Mouse (Mus musculus) common myeloid progenitor, adult 5-6 weeks (primary cell): ENCODE measurements at regions not wholly inside any gene's neighbourhood (a gene's known extent, or its start where the extent isn't known, plus 50 kb on each side); places are given as distances from the start of the nearest gene placed in this dataset.

Source experiments
- ATAC-seq: replicated peaks from 2 replicates; pipeline ENCODE4 v1.8.0; 2016; ENCODE audit warnings: low read depth, mild to moderate bottlenecking, moderate TSS enrichment, inconsistent platforms; ENCODE audit not compliant: poor library complexity, severe bottlenecking

DNA sequence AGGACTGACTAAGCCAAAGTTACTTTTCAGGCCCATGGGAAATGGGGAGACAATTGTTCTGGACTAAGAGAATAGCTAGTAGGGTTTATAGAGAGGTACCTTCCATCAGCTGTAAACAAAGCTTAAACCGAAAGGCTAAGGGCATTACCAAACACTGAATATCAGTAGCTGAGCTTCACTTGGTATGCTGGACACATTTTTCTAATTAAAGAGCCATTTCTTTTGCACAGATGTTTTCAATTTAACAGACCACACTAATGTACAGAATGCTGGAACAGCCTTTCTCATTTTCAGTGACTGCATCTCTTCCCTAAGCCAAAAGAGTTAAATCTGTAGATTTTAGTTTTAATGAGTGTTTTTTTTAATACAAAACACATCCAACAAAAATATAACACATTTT is 593.8 kb upstream of the Akr1e1 start:
- no peak for ATAC-seq

DNA sequence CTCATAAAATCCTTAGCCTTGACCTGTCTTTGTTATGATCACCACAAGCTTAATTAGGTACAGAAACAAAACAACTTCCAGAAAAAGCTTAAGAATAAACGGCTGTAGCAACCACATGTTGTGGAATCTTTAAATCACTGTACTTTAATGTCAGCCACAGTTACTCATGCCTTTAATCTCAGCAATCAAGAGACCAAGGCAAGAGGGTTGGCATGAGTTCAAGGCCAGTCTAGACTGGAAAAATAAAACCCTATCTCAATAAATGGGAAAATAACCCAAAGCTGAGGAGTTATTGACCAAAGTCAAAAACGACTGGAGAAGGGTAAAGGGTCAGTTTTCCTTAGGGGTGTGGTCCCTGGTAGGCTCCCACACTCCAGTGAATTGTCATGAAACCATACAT is 595.2 kb upstream of the Akr1e1 start:
- ATAC-seq = no peak

DNA sequence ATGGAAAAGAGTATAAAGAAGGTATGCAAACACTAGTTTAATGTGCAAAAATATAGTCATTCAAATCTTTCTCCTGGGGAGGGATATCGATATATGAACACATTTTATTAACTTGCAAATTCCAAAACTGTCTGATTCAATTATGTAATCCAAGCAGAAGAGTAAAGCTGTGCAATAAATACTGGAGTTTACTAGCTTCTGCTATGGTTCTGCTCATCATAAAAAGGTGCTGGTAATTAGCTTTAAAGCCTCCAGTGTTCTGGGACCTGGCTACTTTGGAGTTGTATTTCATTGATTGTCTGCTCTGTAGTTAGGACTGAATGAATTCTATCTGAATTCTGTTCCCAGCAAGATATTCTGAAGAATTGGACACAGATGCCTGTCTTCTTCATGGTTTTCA is 602.7 kb upstream of the Akr1e1 start:
- ATAC-seq = no peak

DNA sequence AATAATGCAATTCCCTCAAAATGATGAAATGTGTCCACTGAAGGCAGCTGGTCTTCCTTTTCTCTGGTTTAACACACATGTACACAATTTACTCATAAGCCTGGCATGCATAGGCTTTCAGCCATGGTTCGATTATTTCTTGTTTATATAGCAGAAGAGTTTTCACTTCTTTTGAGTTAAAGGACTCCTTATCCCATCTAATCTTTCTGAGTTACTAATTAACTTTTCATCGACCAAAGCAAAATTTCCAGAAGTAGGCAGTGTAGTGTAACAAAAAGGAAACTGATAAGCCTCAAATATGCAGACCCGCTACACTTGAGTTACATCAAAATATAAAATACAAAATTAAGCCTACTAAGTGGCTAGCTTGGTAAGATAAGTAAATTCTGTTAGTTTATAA is 620.5 kb upstream of the Akr1e1 start:
- ATAC-seq = no peak

DNA sequence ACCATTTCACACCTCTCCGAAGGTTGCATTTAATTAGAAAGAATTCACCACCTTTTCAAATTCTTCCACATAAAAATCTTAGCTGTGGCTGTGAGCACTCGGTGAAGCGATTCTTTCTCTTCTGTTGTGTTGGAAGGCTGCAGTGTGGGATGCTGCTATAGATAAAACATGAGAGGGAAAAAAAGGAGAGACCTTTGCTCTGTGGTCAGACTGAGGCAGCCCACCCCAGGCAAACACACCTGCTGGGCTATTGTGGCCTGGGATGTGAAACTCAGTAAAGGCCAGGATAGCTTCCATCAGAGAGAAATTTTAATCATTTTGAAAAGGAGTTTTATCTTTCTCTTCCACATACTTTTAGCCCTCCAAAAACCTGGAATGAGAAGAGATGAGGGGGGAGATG is 625.3 kb upstream of the Akr1e1 start:
- no peak for ATAC-seq

DNA sequence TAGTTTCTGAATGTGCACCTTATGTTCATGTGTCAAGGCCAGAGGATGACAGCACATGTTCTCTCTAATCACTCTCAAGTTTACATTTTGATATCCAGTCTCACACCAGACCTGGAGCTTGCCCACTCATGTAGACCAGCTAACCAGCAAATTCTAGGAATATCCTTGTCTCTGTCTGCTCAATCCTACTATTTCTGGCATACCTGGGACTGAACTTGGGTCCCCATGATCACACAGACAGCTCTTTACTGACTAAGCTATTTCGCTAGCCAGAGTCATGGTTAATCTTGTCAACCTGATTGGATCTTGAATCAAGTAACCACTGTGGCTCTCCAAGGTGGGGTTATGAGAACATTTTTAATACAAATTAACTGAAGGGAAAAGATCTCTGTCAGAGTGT is 625.9 kb upstream of the Klf6 start:
- no peak for ATAC-seq

DNA sequence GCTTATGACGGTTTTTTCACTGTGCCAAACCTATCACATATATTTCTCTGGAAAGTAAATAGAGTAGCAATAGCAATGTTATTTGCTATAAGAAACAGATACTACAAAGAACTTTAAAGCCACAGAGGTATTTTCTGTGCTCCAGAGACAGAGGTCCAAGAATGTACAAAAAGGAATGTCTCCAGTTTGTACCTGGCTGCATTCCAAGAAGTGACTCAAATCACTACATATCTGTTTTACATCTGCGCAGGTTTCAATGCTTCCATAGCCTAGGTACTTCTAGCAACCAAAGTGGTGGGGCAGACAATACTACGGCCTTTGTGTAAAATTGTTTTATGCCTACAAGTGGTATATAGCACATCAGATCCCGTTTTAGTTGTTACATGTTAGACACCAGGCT is 620.7 kb upstream of the Klf6 start:
- no peak for ATAC-seq

DNA sequence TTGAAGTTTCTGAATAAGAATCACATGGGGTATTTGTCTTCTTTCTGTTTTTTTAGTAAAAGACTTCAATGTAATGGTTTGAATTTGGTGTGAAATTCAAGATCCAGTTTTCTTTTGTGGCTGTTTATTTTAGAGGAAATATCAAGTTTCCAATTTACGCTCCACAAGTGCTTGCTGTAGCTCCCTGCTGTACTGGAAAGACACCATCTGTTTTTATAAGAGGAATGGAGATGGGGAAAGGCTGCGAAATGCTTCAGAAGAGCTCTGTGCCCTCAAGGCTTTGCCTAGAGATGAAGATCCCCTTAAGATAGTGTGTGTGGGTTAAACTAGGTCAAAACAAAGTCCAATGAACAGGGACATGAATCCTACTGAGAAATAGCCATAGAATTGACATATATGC is 618.5 kb upstream of the Klf6 start:
- ATAC-seq = no peak

DNA sequence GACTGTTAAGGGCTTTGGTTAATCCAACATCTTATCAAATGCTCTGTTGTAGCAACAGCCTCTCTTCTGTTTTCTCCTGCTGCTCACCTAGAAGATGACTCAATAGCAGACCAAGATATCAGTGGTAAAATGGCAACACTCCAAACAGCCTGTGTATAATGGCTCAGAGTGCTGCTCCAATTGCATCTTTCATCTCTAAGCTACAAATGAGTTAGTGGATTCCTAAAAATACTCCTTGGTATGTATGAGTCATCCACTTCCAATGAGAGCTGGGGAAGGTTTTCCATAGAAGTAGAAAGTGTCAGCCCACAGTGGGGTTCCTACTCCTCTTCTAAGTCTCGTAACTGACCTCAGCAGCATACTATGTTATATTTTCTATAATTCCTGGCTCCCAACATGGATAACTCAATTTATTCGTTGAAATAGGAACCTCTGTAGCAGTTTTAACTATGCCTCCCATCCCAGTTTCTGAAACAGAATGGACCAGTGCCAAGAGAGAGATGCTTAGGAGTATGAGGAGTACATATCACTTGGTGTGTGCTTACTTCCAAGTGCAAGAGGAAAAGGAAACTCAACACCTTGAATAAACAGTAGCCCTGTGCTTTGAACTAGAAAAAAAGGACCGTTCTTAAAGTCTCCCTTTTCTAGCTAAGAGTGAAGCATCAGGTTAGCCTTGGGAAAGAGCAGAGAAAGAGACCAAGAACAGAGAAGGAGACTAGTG is 612.5 kb upstream of the Klf6 start:
- no peak for ATAC-seq

DNA sequence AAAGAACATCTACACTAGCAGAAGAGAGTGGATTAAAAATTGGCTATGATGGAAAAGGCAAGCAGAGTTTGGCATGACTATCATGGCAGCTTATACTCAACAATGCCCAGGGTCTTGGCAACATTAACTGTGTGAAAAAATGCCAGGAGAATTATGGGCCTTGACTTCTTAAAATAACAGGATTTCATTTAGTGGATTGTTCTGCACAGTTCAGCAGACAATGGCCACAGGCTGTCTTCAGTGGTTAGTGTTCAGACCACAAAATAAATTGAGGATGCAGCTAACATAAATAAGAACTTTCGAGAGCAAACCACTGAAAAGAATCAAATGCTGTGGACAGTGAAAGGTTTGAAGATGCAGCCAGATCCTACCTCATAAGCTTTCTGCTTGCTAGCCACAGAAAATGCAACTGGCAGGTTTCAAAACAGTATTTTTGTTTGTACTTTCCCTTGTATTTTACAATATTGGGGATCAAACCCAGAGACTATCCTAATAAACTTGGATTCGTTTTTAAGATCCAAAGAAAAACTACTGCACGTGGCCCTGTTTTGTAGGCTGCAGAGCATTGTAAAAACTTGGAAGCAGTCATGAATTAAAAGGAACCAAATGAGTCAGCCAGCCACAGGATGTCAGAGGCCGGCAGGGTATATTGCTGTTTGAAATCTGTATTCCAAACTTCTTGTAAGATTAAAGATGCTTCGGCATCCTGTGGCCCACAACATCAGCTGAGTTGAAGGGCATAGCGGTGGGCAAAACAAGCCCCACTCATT is 603.2 kb upstream of the Klf6 start:
- no peak for ATAC-seq

DNA sequence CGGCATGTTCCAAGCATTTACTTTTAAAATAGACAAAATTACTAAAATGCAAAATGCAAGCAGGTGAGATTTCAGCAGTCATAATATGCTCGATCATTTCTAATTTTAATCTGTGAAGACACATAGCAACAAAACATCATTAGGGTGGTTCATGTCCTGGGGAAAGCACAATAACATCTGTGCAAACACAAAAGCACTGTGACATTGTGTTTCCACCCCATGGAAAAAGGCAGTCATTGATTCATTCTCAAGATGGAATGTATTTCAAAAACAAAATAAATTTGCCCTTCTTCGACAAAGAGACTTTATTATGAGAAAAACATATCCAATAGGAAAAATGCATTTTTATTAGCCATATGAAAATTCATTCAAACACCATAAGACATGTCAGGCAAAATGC is 601.5 kb upstream of the Klf6 start:
- no peak for ATAC-seq

DNA sequence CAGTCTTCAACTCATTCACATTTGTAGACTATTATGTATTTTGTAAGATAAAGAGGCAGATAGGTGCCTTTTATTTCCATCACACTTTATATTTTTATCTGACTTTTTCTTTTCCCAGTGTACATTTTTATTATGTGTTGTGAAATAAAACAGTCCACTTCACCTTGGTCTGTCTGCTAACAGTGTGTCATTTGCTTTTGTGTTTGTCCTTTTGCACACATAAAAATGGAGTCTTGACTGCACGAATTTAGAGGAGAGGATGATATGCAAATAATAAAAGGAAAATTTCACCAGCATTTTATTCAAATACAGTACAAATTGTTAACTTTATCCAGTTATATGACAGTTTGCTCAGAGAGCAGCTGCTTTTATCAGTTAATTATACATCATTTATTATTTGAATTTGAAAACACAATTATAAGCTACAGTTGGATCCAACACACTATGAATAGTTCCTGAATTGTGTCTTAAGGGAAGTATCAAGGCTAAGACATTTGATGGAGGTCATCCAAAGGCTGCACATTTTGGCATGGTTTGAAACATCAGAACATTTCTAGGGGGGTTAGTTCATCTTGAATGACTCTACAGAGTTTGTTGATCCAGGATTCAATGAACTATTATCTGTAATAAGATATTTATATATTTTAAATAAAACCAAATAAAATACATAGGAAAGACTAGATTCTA is 588.6 kb upstream of the Klf6 start:
- ATAC-seq = no peak

DNA sequence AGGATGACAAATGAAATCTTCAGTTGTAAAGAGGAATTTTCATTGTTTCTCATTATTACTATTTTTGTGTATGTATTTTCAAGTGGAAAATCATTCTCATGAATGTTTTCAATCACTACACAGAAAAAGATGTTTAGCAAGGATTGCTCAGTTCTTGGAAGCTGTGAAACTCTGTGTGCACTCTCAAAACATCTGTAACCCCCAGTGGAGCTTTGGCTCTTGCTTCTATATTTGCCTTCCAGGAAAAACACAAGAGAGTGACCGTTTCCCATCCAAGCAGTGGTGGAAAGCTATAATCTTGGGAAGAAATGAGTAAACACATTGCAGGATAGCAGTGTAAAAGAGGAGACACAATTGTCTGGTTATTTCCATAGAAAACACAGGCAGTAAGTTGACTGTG is 584.7 kb upstream of the Klf6 start:
- ATAC-seq = no peak

DNA sequence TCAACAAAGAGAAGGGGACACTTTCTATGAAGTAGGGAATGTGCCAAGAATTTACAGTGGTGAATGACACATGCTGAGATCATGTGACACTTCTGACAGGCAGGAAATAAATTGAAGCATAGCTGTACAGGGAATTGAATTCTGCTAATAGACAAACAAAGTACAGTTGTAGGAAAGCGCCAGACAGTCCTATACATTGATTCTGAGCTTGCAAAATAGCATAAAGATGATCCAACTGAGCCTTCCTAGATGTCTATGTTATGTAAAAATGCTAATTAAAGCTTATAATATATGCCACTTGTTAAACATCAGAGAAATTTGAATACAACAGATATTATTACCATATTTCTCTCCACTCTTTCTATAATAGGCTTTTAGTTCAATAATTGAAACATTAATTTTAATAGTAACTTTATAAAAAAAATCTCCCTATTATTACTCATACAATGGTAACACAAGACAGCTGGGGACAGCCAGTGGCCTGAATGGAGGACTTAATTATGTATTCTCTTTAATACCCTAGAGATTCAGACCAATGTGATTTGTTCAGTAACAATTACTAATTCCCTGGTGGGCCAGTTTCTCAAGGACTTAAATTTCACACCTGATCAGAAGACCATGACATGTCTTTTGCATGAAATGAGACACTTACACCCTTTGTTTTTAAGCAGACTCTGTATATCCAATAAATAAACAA is 571.4 kb upstream of the Klf6 start:
- no peak for ATAC-seq

DNA sequence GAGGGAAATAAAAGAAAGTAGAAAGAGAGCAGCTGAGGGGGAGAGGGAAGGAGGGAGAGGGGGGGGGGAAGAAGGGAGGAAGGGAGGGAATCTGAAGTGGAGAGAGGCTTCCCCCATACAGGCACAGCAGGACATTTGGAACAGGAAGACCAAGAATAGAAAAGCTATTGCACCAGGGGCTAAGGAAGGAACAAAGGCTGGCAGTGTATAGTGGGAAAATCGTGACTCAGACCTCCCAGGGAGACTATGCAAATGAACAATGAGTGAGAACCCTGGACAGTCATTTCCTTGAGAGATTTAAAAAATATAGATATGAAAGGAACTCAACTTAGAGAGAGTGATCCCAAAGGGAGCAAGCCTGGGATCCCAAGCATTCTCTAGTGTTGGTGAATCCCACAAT is 559.1 kb upstream of the Klf6 start:
- ATAC-seq = no peak

DNA sequence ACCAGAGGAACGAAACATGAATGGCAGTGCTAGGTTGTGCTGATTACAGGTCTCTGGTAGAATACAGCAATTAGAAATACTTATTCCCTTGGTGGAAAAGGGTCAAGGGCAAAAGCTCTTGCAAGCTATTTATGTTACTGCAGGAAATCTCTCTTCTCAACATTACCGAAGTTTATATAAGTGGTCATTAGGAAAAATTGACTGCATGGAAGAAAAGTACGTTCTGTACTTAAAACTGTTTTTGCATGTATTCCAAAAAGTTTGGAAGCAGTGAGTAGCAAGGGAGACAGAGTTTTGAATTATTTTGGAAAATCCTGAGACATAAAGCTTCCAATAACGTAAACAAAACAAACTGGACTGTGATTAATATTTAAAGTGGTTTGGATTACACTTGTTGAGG is 554.6 kb upstream of the Klf6 start:
- ATAC-seq = no peak

DNA sequence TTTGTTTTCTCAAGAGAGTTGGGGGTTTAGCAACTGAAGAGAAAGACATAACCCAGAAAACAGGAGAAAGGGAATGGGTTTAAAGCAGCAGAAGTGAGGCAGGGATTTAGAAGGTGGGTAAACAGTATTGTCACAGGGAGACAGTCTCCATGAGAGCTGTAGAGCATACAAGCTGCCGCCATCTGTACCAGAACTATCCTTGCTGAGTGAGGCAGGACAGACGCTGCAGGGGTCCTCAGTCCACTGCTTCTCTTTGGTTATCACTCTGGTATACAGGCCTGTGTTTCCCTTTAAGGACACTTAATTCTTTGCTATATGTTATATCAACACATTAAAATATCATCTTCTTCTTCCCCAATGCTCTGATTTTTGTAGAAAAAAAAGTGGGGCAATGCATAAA is 548.0 kb upstream of the Klf6 start:
- no peak for ATAC-seq

DNA sequence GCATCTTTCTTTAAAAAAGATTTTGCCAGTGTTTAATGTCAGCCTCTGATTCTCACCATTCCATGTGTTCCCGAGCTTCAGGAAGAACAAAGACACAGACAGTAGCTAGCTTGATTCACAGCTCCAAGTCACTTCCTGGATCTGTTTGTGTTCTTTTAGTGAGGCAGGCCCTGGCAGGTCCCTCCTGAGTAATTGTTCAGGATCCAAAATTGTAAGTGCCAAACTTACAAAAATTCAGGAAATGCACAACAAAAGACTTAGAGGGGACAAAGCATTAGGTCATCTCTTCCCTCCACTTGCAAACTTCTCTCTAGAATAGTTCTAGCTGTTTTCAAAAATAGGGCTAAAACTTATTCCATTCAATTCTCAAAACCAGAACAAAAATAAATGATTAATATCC is 546.3 kb upstream of the Klf6 start:
- no peak for ATAC-seq

DNA sequence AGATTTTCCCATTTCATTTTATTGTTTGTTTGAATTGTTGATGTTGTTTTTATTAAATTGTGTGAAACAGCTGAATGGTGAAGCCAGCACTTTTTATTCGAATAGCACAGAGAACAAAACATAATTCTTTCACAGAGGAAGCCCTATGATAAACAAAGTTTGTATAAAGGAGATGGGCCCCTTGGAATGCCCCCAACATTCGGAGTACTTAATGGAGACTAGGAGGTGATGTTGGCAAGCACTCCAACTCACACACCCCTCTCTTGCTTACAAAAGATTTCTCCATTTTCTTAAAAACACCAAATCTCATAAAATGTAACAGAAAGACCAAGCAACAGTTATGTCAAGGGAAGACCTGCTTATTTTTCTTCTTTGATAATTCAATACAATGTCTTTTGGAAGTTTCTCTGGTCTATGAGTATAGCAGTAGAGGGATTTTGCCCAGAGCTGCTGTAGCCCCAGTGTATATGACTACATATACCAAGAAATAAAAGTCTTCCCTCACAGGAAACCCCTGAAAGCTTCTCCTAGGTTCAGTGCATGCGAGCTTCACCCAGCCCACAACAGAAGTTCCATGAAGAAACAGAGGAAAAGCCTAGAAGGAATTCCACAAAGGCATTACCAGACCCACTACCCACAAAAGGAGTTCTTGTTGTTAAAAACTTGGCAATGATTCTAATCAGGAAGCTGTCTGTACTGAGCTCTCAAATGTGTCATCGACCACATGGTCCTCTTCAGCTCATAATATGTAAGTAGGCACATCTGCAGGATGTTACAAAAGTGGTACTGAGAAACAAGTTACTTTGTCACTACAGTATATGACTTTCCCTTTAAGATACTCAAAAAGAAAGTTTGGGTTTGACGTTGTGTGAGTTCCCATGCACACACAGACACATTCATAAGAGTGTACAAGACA is 543.1 kb upstream of the Klf6 start:
- no peak for ATAC-seq

DNA sequence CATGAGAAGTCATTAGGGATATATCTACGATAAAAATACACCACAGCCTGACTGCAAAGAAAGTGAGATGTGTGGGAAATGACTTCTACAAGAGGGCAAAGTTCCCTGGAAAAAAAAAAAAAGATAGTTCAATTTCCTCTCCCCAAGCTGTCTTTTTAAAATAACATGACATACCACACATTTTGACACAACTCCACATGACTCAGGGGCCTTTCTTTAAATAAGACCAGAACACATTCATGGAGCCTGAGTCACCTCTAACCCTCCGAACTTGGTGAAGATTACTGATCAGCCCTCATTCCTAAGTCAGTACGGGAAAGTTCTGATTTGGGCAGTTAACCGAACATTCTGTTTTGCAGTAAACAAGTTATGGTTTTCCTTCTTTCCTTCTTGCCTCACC is 515.6 kb upstream of the Klf6 start:
- ATAC-seq = no peak
